Mouse (Mus musculus): ENCODE results near the gene Fbxo28.
"Not testable (repeated sequence)": the region's sequence is repeated elsewhere in the genome, so short reads cannot be mapped to it uniquely, and the experiment has no call there.

Gene Fbxo28

GRCm38 (mm10) chr1:182341993-182342392 lies 564 bp upstream of the Fbxo28 start:
- DNase-seq (ENCODE audit: low read depth, low spot score): peak; percentile 32

- DNase-seq (ENCODE audit: low read depth, low spot score): peak; percentile 39
These were observed 1.1 kb downstream of the Fbxo28 start for GRCm38 (mm10) chr1:182340281-182340680.

GRCm38 (mm10) chr1:182338961-182339565 lies 2.4 kb downstream of the Fbxo28 start:
- DNase-seq (ENCODE audit: low read depth, low spot score): no peak

GRCm38 (mm10) chr1:182333766-182334437 lies 7.5 kb downstream of the Fbxo28 start:
- no peak for DNase-seq (ENCODE audit: low read depth, low spot score)

GRCm38 (mm10) chr1:182332090-182333034 lies 9.1 kb downstream of the Fbxo28 start:
- no peak for DNase-seq (ENCODE audit: low read depth, low spot score)

- DNase-seq (ENCODE audit: low read depth, low spot score): no peak
These were observed 15.5 kb downstream of the Fbxo28 start for GRCm38 (mm10) chr1:182325919-182326318.

- no peak for DNase-seq (ENCODE audit: low read depth, low spot score)
These were observed 16.9 kb downstream of the Fbxo28 start for GRCm38 (mm10) chr1:182324552-182324951.

- DNase-seq (ENCODE audit: low read depth, low spot score): no peak
These were observed 18.3 kb downstream of the Fbxo28 start for GRCm38 (mm10) chr1:182323139-182323538.

GRCm38 (mm10) chr1:182314201-182314600 lies 27.2 kb downstream of the Fbxo28 start:
- no peak for DNase-seq (ENCODE audit: low read depth, low spot score)

GRCm38 (mm10) chr1:182313181-182313580 lies 28.2 kb downstream of the Fbxo28 start:
- no peak for DNase-seq (ENCODE audit: low read depth, low spot score)

- peak; percentile 29 for DNase-seq (ENCODE audit: low read depth, low spot score)
These were observed 30.1 kb downstream of the Fbxo28 start for GRCm38 (mm10) chr1:182311376-182311775.

- no peak for DNase-seq (ENCODE audit: low read depth, low spot score)
These were observed 31.1 kb downstream of the Fbxo28 start for GRCm38 (mm10) chr1:182310316-182310715.

GRCm38 (mm10) chr1:182309403-182309802 lies 32.0 kb downstream of the Fbxo28 start:
- no peak for DNase-seq (ENCODE audit: low read depth, low spot score)

- DNase-seq (ENCODE audit: low read depth, low spot score): no peak
These were observed 38.5 kb downstream of the Fbxo28 start for GRCm38 (mm10) chr1:182302916-182303315.

GRCm38 (mm10) chr1:182302176-182302870 lies 39.1 kb downstream of the Fbxo28 start:
- DNase-seq (ENCODE audit: low read depth, low spot score): no peak

GRCm38 (mm10) chr1:182297821-182298220 lies 43.6 kb downstream of the Fbxo28 start:
- DNase-seq (ENCODE audit: low read depth, low spot score): no peak

- DNase-seq (ENCODE audit: low read depth, low spot score): no peak
These were observed 44.2 kb downstream of the Fbxo28 start for GRCm38 (mm10) chr1:182297246-182297645.

GRCm38 (mm10) chr1:182296816-182297215 lies 44.6 kb downstream of the Fbxo28 start:
- no peak for DNase-seq (ENCODE audit: low read depth, low spot score)

- no peak for DNase-seq (ENCODE audit: low read depth, low spot score)
These were observed 45.3 kb downstream of the Fbxo28 start for GRCm38 (mm10) chr1:182296141-182296540.

- no peak for DNase-seq (ENCODE audit: low read depth, low spot score)
These were observed 49.1 kb downstream of the Fbxo28 start for GRCm38 (mm10) chr1:182292291-182292690.

- DNase-seq (ENCODE audit: low read depth, low spot score): not testable (repeated sequence)
These were observed 50.7 kb downstream of the Fbxo28 start for GRCm38 (mm10) chr1:182290741-182291140.

- DNase-seq (ENCODE audit: low read depth, low spot score): no peak
These were observed 51.6 kb downstream of the Fbxo28 start for GRCm38 (mm10) chr1:182289781-182290180.

Data from CD4-positive, CD25-positive, alpha-beta regulatory T cell, adult 2 months (primary cell).